8 mouse cellular contexts compared by ENCODE assay signal in genomic region chr2:32846805-32847467, GRCm38 (mm10). TPM values are rescaled to one million over a fixed set of nuclear protein-coding genes. Genes with fewer than 3 reads are reported as not detected.
A peak's percentile ranks its signal among the peaks of the same experiment; 100 is the strongest.
DNase-seq lines count a peak whose midpoint lies in the region; ATAC-seq lines count a peak whose summit lies in the region.

TSS of gene Stxbp1 (minus strand) at chr2:32847245.

- H3K9me3 ChIP-seq in hindbrain, embryonic 13.5 days: no peaks in the 10 kb centered on the region

- peak within 1 kb of the TSS; percentile 95 for H3K27ac ChIP-seq in hindbrain, embryonic 13.5 days

- peak within 1 kb of the TSS; percentile 72 for H3K4me2 ChIP-seq in hindbrain, embryonic 13.5 days

- peak; percentile 94 for ATAC-seq in hindbrain, embryonic 13.5 days (ENCODE audit: low FRiP score)

- peaks cover 5% of the 10 kb centered on the region; the same call in 1 of the 2 replicates for H3K36me3 ChIP-seq in hindbrain, embryonic 13.5 days

- H3K9ac ChIP-seq in hindbrain, embryonic 13.5 days: peak within 1 kb of the TSS; percentile 91

- 1% methylated on average over 35 of the region's 78 CpGs for WGBS in hindbrain, embryonic 13.5 days

- H3K4me1 ChIP-seq in hindbrain, embryonic 13.5 days (replicated peaks): peaks cover 31% of the 10 kb centered on the region

- H3K27me3 ChIP-seq in hindbrain, embryonic 13.5 days: peaks cover 12% of the 10 kb centered on the region

- H3K4me3 ChIP-seq in hindbrain, embryonic 13.5 days: peak within 1 kb of the TSS; percentile 85

- peak; percentile 80 for DNase-seq in T-cell, adult 2 months (ENCODE audit: low spot score)
- peak; percentile 96 to 97 for DNase-seq in cerebellum, postnatal 14 days
- DNase-seq in frontal cortex, postnatal 14 days (ENCODE audit: low spot score in 2 of 2): peak; percentile 71 to 78
- DNase-seq in left cerebral cortex, adult 11 months (ENCODE audit: low spot score): peak; percentile 87
- DNase-seq in lung, postnatal 4 days: peak; percentile 93 to 96
- peak; percentile 95 for DNase-seq in retina, postnatal 1 day
- peak; percentile 95 for DNase-seq in thymus, postnatal 4 days

RNA-seq across cellular contexts. Expression of gene Stxbp1, which starts in this region (rescaled TPM):
- polyA plus RNA-seq in hindbrain, embryonic 13.5 days (2015; fragmentation: Nextera tagmentation; extraction: Ambion mirVana): 180 and 193 TPM in 2 replicates

Comparison
In these comparisons a context has a peak if more than half of its experiments do, and no peak if none do; other contexts are left out.
1. Peak in every context shown above with its lines: DNase-seq, ATAC-seq, H3K4me3 ChIP-seq and H3K27ac ChIP-seq.